Mouse (Mus musculus): ENCODE measurements at regions not wholly inside any gene's neighbourhood (a gene's known extent, or its start where the extent isn't known, plus 50 kb on each side); places are given as distances from the start of the nearest gene placed in this dataset.
"Not testable (repeated sequence)": the region's sequence is repeated elsewhere in the genome, so short reads cannot be mapped to it uniquely, and the experiment has no call there.

GRCm38 (mm10) chr10:117565529-117566086 is 63.7 kb upstream of the Cpm start:
- H3K36me3 ChIP-seq (ENCODE audit: control insufficient read depth, insufficient read depth, low read length), result no peaks in the 10 kb centered on the region
- no peak overlapping the region for H3K4me2 ChIP-seq (ENCODE audit: low read length)
- H3K4me3 ChIP-seq (ENCODE audit: control insufficient read depth in 1 of 2, insufficient read depth in 1 of 2, low read depth in 1 of 2, low read length in 2 of 2), result no peak overlapping the region
- 87% methylated on average over 4 of the region's 4 CpGs for WGBS
- no peak overlapping the region for H3K27ac ChIP-seq (replicated peaks in 1 of 2; ENCODE audit: control insufficient read depth in 1 of 2, insufficient read depth in 1 of 2, low read depth in 2 of 2, low read length in 2 of 2)
- H3K9me3 ChIP-seq (ENCODE audit: control insufficient read depth, low read length), result peaks cover 3% of the 10 kb centered on the region; the same call in 1 of the 2 replicates
- no peak for ATAC-seq (ENCODE audit: insufficient number of reproducible peaks, insufficient read depth, low FRiP score, low read depth)
- no peak overlapping the region for H3K9ac ChIP-seq (ENCODE audit: low read length)
- no peaks in the 10 kb centered on the region for H3K4me1 ChIP-seq (ENCODE audit: control insufficient read depth in 2 of 2, insufficient read depth in 2 of 2, low read length in 2 of 2)
- peaks cover 14% of the 10 kb centered on the region; the same call in 1 of the 2 replicates for H3K27me3 ChIP-seq (ENCODE audit: control insufficient read depth, insufficient read depth, low read length)

GRCm38 (mm10) chr10:117565110-117565509 is 64.2 kb upstream of the Cpm start:
- H3K36me3 ChIP-seq (ENCODE audit: control insufficient read depth, insufficient read depth, low read length), result no peaks in the 10 kb centered on the region
- peaks cover 9% of the 10 kb centered on the region; the same call in 1 of the 2 replicates for H3K27me3 ChIP-seq (ENCODE audit: control insufficient read depth, insufficient read depth, low read length)
- no peaks in the 10 kb centered on the region for H3K4me1 ChIP-seq (ENCODE audit: control insufficient read depth in 2 of 2, insufficient read depth in 2 of 2, low read length in 2 of 2)
- ATAC-seq (ENCODE audit: insufficient number of reproducible peaks, insufficient read depth, low FRiP score, low read depth), result no peak
- no peak overlapping the region for H3K4me2 ChIP-seq (ENCODE audit: low read length)
- WGBS, result 80% methylated on average over 3 of the region's 3 CpGs
- H3K4me3 ChIP-seq (ENCODE audit: control insufficient read depth in 1 of 2, insufficient read depth in 1 of 2, low read depth in 1 of 2, low read length in 2 of 2), result no peak overlapping the region
- H3K9me3 ChIP-seq (ENCODE audit: control insufficient read depth, low read length), result peaks cover 3% of the 10 kb centered on the region; the same call in 1 of the 2 replicates
- H3K9ac ChIP-seq (ENCODE audit: low read length), result no peak overlapping the region
- H3K27ac ChIP-seq (replicated peaks in 1 of 2; ENCODE audit: control insufficient read depth in 1 of 2, insufficient read depth in 1 of 2, low read depth in 2 of 2, low read length in 2 of 2), result no peak overlapping the region

GRCm38 (mm10) chr10:117564118-117565040 is 64.9 kb upstream of the Cpm start:
- 39% methylated on average over 12 of the region's 12 CpGs for WGBS
- H3K9ac ChIP-seq (ENCODE audit: low read length), result no peak overlapping the region

GRCm38 (mm10) chr10:117563429-117564117 is 65.7 kb upstream of the Cpm start:
- no peaks in the 10 kb centered on the region for H3K4me1 ChIP-seq (ENCODE audit: control insufficient read depth in 2 of 2, insufficient read depth in 2 of 2, low read length in 2 of 2)
- no peaks in the 10 kb centered on the region for H3K27me3 ChIP-seq (ENCODE audit: control insufficient read depth, insufficient read depth, low read length)
- H3K27ac ChIP-seq (replicated peaks in 1 of 2; ENCODE audit: control insufficient read depth in 1 of 2, insufficient read depth in 1 of 2, low read depth in 2 of 2, low read length in 2 of 2), result no peak overlapping the region
- no peak overlapping the region for H3K9ac ChIP-seq (ENCODE audit: low read length)
- H3K36me3 ChIP-seq (ENCODE audit: control insufficient read depth, insufficient read depth, low read length), result no peaks in the 10 kb centered on the region
- 64% methylated on average over 8 of the region's 8 CpGs for WGBS
- H3K4me3 ChIP-seq (ENCODE audit: control insufficient read depth in 1 of 2, insufficient read depth in 1 of 2, low read depth in 1 of 2, low read length in 2 of 2), result no peak overlapping the region
- ATAC-seq (ENCODE audit: insufficient number of reproducible peaks, insufficient read depth, low FRiP score, low read depth), result no peak
- H3K9me3 ChIP-seq (ENCODE audit: control insufficient read depth, low read length), result peaks cover 3% of the 10 kb centered on the region; the same call in 1 of the 2 replicates
- H3K4me2 ChIP-seq (ENCODE audit: low read length), result no peak overlapping the region

More at GRCm38 (mm10) chr10:117564118-117565040, 64.9 kb upstream of the Cpm start:
- no peak for ATAC-seq (ENCODE audit: insufficient number of reproducible peaks, insufficient read depth, low FRiP score, low read depth)
- no peaks in the 10 kb centered on the region for H3K36me3 ChIP-seq (ENCODE audit: control insufficient read depth, insufficient read depth, low read length)
- no peak overlapping the region for H3K4me2 ChIP-seq (ENCODE audit: low read length)
- H3K4me3 ChIP-seq (ENCODE audit: control insufficient read depth in 1 of 2, insufficient read depth in 1 of 2, low read depth in 1 of 2, low read length in 2 of 2), result no peak overlapping the region
- H3K27ac ChIP-seq (replicated peaks in 1 of 2; ENCODE audit: control insufficient read depth in 1 of 2, insufficient read depth in 1 of 2, low read depth in 2 of 2, low read length in 2 of 2), result no peak overlapping the region
- H3K9me3 ChIP-seq (ENCODE audit: control insufficient read depth, low read length), result peaks cover 3% of the 10 kb centered on the region; the same call in 1 of the 2 replicates
- H3K27me3 ChIP-seq (ENCODE audit: control insufficient read depth, insufficient read depth, low read length), result peaks cover 2% of the 10 kb centered on the region; the same call in 1 of the 2 replicates
- no peaks in the 10 kb centered on the region for H3K4me1 ChIP-seq (ENCODE audit: control insufficient read depth in 2 of 2, insufficient read depth in 2 of 2, low read length in 2 of 2)

- H3K27ac ChIP-seq (replicated peaks in 1 of 2; ENCODE audit: control insufficient read depth in 1 of 2, insufficient read depth in 1 of 2, low read depth in 2 of 2, low read length in 2 of 2); ATAC-seq (ENCODE audit: insufficient number of reproducible peaks, insufficient read depth, low FRiP score, low read depth); H3K4me1 ChIP-seq (ENCODE audit: control insufficient read depth in 2 of 2, insufficient read depth in 2 of 2, low read length in 2 of 2); H3K4me2 ChIP-seq (ENCODE audit: low read length); H3K27me3 ChIP-seq (ENCODE audit: control insufficient read depth, insufficient read depth, low read length); H3K9ac ChIP-seq (ENCODE audit: low read length); H3K4me3 ChIP-seq (ENCODE audit: control insufficient read depth in 1 of 2, insufficient read depth in 1 of 2, low read depth in 1 of 2, low read length in 2 of 2); H3K9me3 ChIP-seq (ENCODE audit: control insufficient read depth, low read length); H3K36me3 ChIP-seq (ENCODE audit: control insufficient read depth, insufficient read depth, low read length): not testable (repeated sequence)
- 77% methylated on average over 3 of the region's 3 CpGs for WGBS
Observed at GRCm38 (mm10) chr10:117562850-117563248, 66.5 kb upstream of the Cpm start.

GRCm38 (mm10) chr10:117561909-117562849 is 67.1 kb upstream of the Cpm start:
- H3K4me2 ChIP-seq (ENCODE audit: low read length), result no peak overlapping the region
- no peak overlapping the region for H3K27ac ChIP-seq (replicated peaks in 1 of 2; ENCODE audit: control insufficient read depth in 1 of 2, insufficient read depth in 1 of 2, low read depth in 2 of 2, low read length in 2 of 2)
- 78% methylated on average over 13 of the region's 13 CpGs for WGBS
- H3K4me1 ChIP-seq (ENCODE audit: control insufficient read depth in 2 of 2, insufficient read depth in 2 of 2, low read length in 2 of 2), result no peaks in the 10 kb centered on the region
- no peaks in the 10 kb centered on the region for H3K36me3 ChIP-seq (ENCODE audit: control insufficient read depth, insufficient read depth, low read length)
- no peak for ATAC-seq (ENCODE audit: insufficient number of reproducible peaks, insufficient read depth, low FRiP score, low read depth)
- H3K9me3 ChIP-seq (ENCODE audit: control insufficient read depth, low read length), result peaks cover 3% of the 10 kb centered on the region; the same call in 1 of the 2 replicates
- H3K9ac ChIP-seq (ENCODE audit: low read length), result no peak overlapping the region
- no peak overlapping the region for H3K4me3 ChIP-seq (ENCODE audit: control insufficient read depth in 1 of 2, insufficient read depth in 1 of 2, low read depth in 1 of 2, low read length in 2 of 2)
- no peaks in the 10 kb centered on the region for H3K27me3 ChIP-seq (ENCODE audit: control insufficient read depth, insufficient read depth, low read length)
